Mouse (Mus musculus) E14TG2a.4 (cell line): ENCODE measurements around the gene Pcmt1.

ENCODE experiments used
- CTCF ChIP-seq: conservative IDR thresholded peaks from 2 replicates; pipeline ENCODE4 v1.5.1; 2014; ENCODE audit warnings: low read length
- NANOG ChIP-seq: IDR thresholded peaks from 2 replicates; pipeline ENCODE4 v1.6.1; 2014; ENCODE audit warnings: borderline replicate concordance, low read length, mixed read lengths
- POU5F1 ChIP-seq: IDR thresholded peaks from 2 replicates; pipeline ENCODE4 v1.6.1; 2014; ENCODE audit warnings: low read length, borderline replicate concordance

DNA sequence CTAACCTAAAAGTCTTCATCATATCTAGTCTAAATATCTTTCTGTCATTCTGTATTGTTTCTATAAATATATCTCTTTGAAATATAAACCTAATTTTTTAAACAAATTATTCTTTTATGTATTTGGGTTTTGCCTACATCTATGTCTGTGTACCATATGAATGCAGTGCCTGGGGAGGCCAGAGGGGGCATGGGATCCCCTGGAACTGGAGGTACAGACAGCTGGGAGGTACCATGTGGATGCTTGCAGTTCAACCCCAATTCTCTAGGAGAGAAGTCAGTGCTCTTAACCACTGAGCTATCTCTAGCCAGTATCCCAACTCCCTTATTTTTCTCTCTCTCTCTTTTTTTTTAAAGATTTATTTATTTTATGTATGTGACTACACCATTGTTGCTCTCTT, 14.3 kb upstream of the Pcmt1 start:
- TF ChIP-seq CTCF (no peak), POU5F1 (no peak), NANOG (no peak)
